Mouse (Mus musculus): Measurements from ENCODE around the gene Wdhd1. TPM values are rescaled to one million over a fixed set of nuclear protein-coding genes. Genes with fewer than 3 reads are reported as not detected.
"Not testable (repeated sequence)": the region's sequence is repeated elsewhere in the genome, so short reads cannot be mapped to it uniquely, and the experiment has no call there.

Gene Wdhd1
- total RNA-seq (2014; rRNA removed) = 9.8 and 12.3 TPM in 2 replicates
- 7.8 and 8.8 TPM in 2 replicates for polyA plus RNA-seq (2015; fragmentation: Nextera tagmentation; extraction: Ambion mirVana)

- ATAC-seq (ENCODE audit: low FRiP score) = peak; percentile 98
- WGBS = under 1% methylated on average over 75 of the region's 77 CpGs
- peak; percentile 95 for DNase-seq (ENCODE audit: low spot score)
- Histone ChIP-seq H3K9ac (replicated peaks; ENCODE audit: low read length, poor library complexity, severe bottlenecking) (peak within 1 kb of the TSS; percentile 78), H3K27ac (ENCODE audit: low read depth, low read length) (peak within 1 kb of the TSS; percentile 86), H3K9me3 (ENCODE audit: low read length) (no peaks in the 10 kb centered on the region), H3K4me1 (ENCODE audit: insufficient read depth, low read length) (no peaks in the 10 kb centered on the region), H3K4me3 (ENCODE audit: low read depth, low read length) (peak within 1 kb of the TSS; percentile 90), H3K36me3 (ENCODE audit: insufficient read depth, low read length) (no peaks in the 10 kb centered on the region), H3K4me2 (ENCODE audit: low read depth, low read length, poor library complexity, severe bottlenecking) (peak within 1 kb of the TSS; percentile 58), H3K27me3 (ENCODE audit: insufficient read depth, low read length) (no peaks in the 10 kb centered on the region)
- TF ChIP-seq CTCF (IDR thresholded peaks at IDR 0.05) = peak; percentile 45
Measured at GRCm38 (mm10) chr14:47276637-47277393, at the start of gene Wdhd1, which contains the start of gene Socs4. TSS of gene Wdhd1 (minus strand) at chr14:47276857. TSS of gene Socs4 (plus strand) at chr14:47276931.

GRCm38 (mm10) chr14:47325965-47326761, 49.5 kb upstream of the Wdhd1 start:
- Histone ChIP-seq H3K27me3 (ENCODE audit: insufficient read depth, low read length) (no peaks in the 10 kb centered on the region), H3K9me3 (ENCODE audit: low read length) (no peaks in the 10 kb centered on the region), H3K4me2 (ENCODE audit: low read depth, low read length, poor library complexity, severe bottlenecking) (no peak overlapping the region), H3K9ac (replicated peaks; ENCODE audit: low read length, poor library complexity, severe bottlenecking) (no peak overlapping the region), H3K36me3 (ENCODE audit: insufficient read depth, low read length) (no peaks in the 10 kb centered on the region), H3K4me3 (ENCODE audit: low read depth, low read length) (no peak overlapping the region), H3K27ac (ENCODE audit: low read depth, low read length) (no peak overlapping the region), H3K4me1 (ENCODE audit: insufficient read depth, low read length) (no peaks in the 10 kb centered on the region)
- WGBS = 85% methylated on average over 9 of the region's 9 CpGs
- ATAC-seq (ENCODE audit: low FRiP score) (no peak), DNase-seq (ENCODE audit: low spot score) (no peak)
- TF ChIP-seq CTCF (IDR thresholded peaks at IDR 0.05) = no peak

- not testable (repeated sequence) for H3K27ac ChIP-seq (ENCODE audit: low read depth, low read length); DNase-seq (ENCODE audit: low spot score); H3K36me3 ChIP-seq (ENCODE audit: insufficient read depth, low read length); ATAC-seq (ENCODE audit: low FRiP score); H3K9me3 ChIP-seq (ENCODE audit: low read length); H3K9ac ChIP-seq (replicated peaks; ENCODE audit: low read length, poor library complexity, severe bottlenecking); H3K27me3 ChIP-seq (ENCODE audit: insufficient read depth, low read length); H3K4me2 ChIP-seq (ENCODE audit: low read depth, low read length, poor library complexity, severe bottlenecking); H3K4me3 ChIP-seq (ENCODE audit: low read depth, low read length); H3K4me1 ChIP-seq (ENCODE audit: insufficient read depth, low read length)
- WGBS = 95% methylated on average over 6 of the region's 8 CpGs
Measured at GRCm38 (mm10) chr14:47321581-47321980, 44.9 kb upstream of the Wdhd1 start.

GRCm38 (mm10) chr14:47319362-47319761, 42.7 kb upstream of the Wdhd1 start:
- Histone ChIP-seq H3K9ac (replicated peaks; ENCODE audit: low read length, poor library complexity, severe bottlenecking) (no peak overlapping the region), H3K27me3 (ENCODE audit: insufficient read depth, low read length) (no peaks in the 10 kb centered on the region), H3K4me3 (ENCODE audit: low read depth, low read length) (no peak overlapping the region), H3K4me2 (ENCODE audit: low read depth, low read length, poor library complexity, severe bottlenecking) (no peak overlapping the region), H3K4me1 (ENCODE audit: insufficient read depth, low read length) (no peaks in the 10 kb centered on the region), H3K27ac (ENCODE audit: low read depth, low read length) (no peak overlapping the region), H3K36me3 (ENCODE audit: insufficient read depth, low read length) (peaks cover 5% of the 10 kb centered on the region; the same call in 1 of the 2 replicates), H3K9me3 (ENCODE audit: low read length) (no peaks in the 10 kb centered on the region)
- ATAC-seq (ENCODE audit: low FRiP score) = no peak
- no peak for DNase-seq (ENCODE audit: low spot score)
- no peak for TF ChIP-seq CTCF (IDR thresholded peaks at IDR 0.05)
- WGBS = 89% methylated on average over 5 of the region's 5 CpGs

- DNase-seq (ENCODE audit: low spot score) (no peak), ATAC-seq (ENCODE audit: low FRiP score) (0 out of 2 replicates have a peak, but pooled peaks have one; percentile 27)
- no peak overlapping the region for H3K4me3 ChIP-seq (ENCODE audit: low read depth, low read length)
- H3K36me3 ChIP-seq (ENCODE audit: insufficient read depth, low read length) = peaks cover 20% of the 10 kb centered on the region
- H3K27me3 ChIP-seq (ENCODE audit: insufficient read depth, low read length) = no peaks in the 10 kb centered on the region
- no peak overlapping the region for H3K4me2 ChIP-seq (ENCODE audit: low read depth, low read length, poor library complexity, severe bottlenecking)
- no peaks in the 10 kb centered on the region for H3K4me1 ChIP-seq (ENCODE audit: insufficient read depth, low read length)
- 90% methylated on average over 18 of the region's 18 CpGs for WGBS
- no peak overlapping the region for H3K9ac ChIP-seq (replicated peaks; ENCODE audit: low read length, poor library complexity, severe bottlenecking)
- TF ChIP-seq CTCF (IDR thresholded peaks at IDR 0.05) = no peak
- H3K27ac ChIP-seq (ENCODE audit: low read depth, low read length) = no peak overlapping the region
- H3K9me3 ChIP-seq (ENCODE audit: low read length) = no peaks in the 10 kb centered on the region
Measured at GRCm38 (mm10) chr14:47310342-47311181, 33.9 kb upstream of the Wdhd1 start.
